Mouse (Mus musculus) thymus, adult 18-20 months (tissue): ENCODE results near the gene Abi2.

Source experiments
- DNase-seq, 2 experiments: peaks; one replicate each; pipeline ENCODE4 v3.0.0; 2022; ENCODE audit warnings: mixed read lengths in 2 of 2

The Abi2 gene

GRCm38 (mm10) chr1:60490510-60490909 is 81.1 kb downstream of the Abi2 start:
- DNase-seq, result no peak

GRCm38 (mm10) chr1:60492404-60492803 is 83.0 kb downstream of the Abi2 start:
- no peak for DNase-seq

- no peak for DNase-seq
These were observed 84.0 kb downstream of the Abi2 start for GRCm38 (mm10) chr1:60493421-60493820.

GRCm38 (mm10) chr1:60503456-60503855 is 94.0 kb downstream of the Abi2 start:
- no peak for DNase-seq

GRCm38 (mm10) chr1:60510584-60510983 is 101.2 kb downstream of the Abi2 start:
- no peak for DNase-seq

DNA sequence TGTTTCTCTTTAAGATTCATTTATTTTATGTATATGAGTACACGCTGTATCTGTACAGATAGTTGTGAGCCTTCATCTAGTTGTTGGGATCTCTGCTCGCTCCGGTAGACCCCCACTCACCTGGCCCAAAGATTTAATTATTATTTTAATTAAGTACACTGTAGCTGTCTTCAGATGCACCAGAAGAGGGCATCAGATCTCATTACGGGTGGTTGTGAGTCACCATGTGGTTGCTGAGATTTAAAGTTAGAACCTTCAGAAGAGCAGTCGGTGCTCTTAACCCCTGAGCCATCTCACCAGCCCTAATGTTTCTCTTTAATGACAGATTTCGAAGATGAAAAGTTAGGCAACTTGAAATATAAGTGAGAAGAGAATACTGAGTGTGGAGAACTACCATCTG is 120.7 kb downstream of the Abi2 start:
- no peak for DNase-seq

GRCm38 (mm10) chr1:60530636-60531035 is 121.2 kb downstream of the Abi2 start:
- no peak for DNase-seq
